Comparison of ENCODE assay signal across 28 mouse cellular contexts in the genomic region with DNA sequence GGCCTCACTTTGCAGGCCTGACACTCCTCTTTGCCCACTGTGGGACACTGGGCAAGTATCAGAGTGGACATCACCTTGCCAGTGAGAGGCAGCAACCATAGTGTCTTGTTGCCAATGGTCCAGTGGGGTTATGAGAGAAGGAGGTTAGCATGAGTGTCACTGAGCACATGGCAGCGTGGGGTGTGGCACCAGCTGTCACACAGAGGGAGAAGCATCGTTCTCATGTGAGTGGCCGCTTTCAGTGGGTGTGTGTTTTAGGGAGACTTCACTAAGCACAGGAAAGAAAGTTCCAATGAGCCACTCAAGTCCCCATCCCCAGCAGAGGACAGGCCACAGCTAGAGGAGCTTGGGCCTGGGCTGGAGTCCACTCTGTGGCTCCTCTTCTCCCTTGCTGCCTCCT.
"Had no signal": no experiment of that assay in that cellular context is flagged by ENCODE, and none has a peak within 500 bp of the region (broad histone marks: within the 10 kb centered on the region; RNA-seq: fewer than 3 reads in every experiment).

No protein-coding gene starts in this region.

- H3K4me3 ChIP-seq: embryonic facial prominence, embryonic 10.5 days; embryonic facial prominence, embryonic 12.5 days; embryonic facial prominence, embryonic 13.5 days; embryonic facial prominence, embryonic 15.5 days; erythroblast, embryonic 14.5 days; forebrain, embryonic 10.5 days; forebrain, embryonic 12.5 days; forebrain, embryonic 13.5 days; forebrain, embryonic 15.5 days; gastrocnemius, adult 2 months; heart, adult 2 months had no signal

- DNase-seq: cerebellum, adult 2 months; cerebellum, adult 8-10 months; cerebellum, adult 9-10 months; cerebellum, adult 9-11 months; cerebellum, postnatal 10 days; cerebellum, postnatal 14 days; cerebellum, postnatal 36 days; embryo, embryonic 11 days; forebrain, postnatal 0 days; gastrocnemius, adult 2 months; gastrocnemius, postnatal 10 days; gastrocnemius, postnatal 14 days; gastrocnemius, postnatal 25 days; gastrocnemius, postnatal 36 days; heart, adult 11 months; heart, adult 18-20 months; heart, adult 2 months had no signal

- H3K36me3 ChIP-seq: embryonic facial prominence, embryonic 10.5 days; embryonic facial prominence, embryonic 12.5 days; embryonic facial prominence, embryonic 13.5 days; embryonic facial prominence, embryonic 15.5 days; forebrain, embryonic 10.5 days; forebrain, embryonic 12.5 days; forebrain, embryonic 15.5 days had no signal

- ATAC-seq: forebrain, embryonic 13.5 days; forebrain, embryonic 14.5 days; forebrain, embryonic 15.5 days; forebrain, embryonic 16.5 days; forebrain, postnatal 0 days had no signal

- H3K27me3 ChIP-seq: embryonic facial prominence, embryonic 12.5 days; embryonic facial prominence, embryonic 13.5 days; embryonic facial prominence, embryonic 15.5 days; forebrain, embryonic 12.5 days; forebrain, embryonic 13.5 days; forebrain, embryonic 15.5 days had no signal

- H3K4me1 ChIP-seq: embryonic facial prominence, embryonic 12.5 days; forebrain, embryonic 12.5 days; forebrain, embryonic 13.5 days; forebrain, embryonic 15.5 days had no signal

- H3K4me2 ChIP-seq: embryonic facial prominence, embryonic 12.5 days; embryonic facial prominence, embryonic 13.5 days; embryonic facial prominence, embryonic 15.5 days; forebrain, embryonic 12.5 days; forebrain, embryonic 13.5 days; forebrain, embryonic 15.5 days had no signal

- H3K9me3 ChIP-seq: embryonic facial prominence, embryonic 10.5 days; embryonic facial prominence, embryonic 12.5 days; embryonic facial prominence, embryonic 13.5 days; embryonic facial prominence, embryonic 15.5 days; forebrain, embryonic 12.5 days; forebrain, embryonic 13.5 days had no signal
